Mouse (Mus musculus) left cerebral cortex, adult 6 months (tissue): ENCODE results near the gene Gm9918. TPM values are rescaled to one million over a fixed set of nuclear protein-coding genes. Genes with fewer than 3 reads are reported as not detected.

ENCODE experiments used
- long read RNA-seq, 2 experiments: library from polyadenylated mRNA; unstranded; transcript quantifications; one replicate each; pipeline ENCODE4 v2.0.0; 2019 to 2020
- polyA plus RNA-seq: library from polyadenylated mRNA; unstranded; fragments of <200 nt; fragmentation: Nextera tagmentation; gene quantifications from 2 replicates; pipeline ENCODE4 v1.2.3, GENCODE M21; 2021

Gene Gm9918
- not detected in 2 replicates for polyA plus RNA-seq
- long read RNA-seq, experiment 1, result 0 reads
- long read RNA-seq, experiment 2, result 0 reads

DNA sequence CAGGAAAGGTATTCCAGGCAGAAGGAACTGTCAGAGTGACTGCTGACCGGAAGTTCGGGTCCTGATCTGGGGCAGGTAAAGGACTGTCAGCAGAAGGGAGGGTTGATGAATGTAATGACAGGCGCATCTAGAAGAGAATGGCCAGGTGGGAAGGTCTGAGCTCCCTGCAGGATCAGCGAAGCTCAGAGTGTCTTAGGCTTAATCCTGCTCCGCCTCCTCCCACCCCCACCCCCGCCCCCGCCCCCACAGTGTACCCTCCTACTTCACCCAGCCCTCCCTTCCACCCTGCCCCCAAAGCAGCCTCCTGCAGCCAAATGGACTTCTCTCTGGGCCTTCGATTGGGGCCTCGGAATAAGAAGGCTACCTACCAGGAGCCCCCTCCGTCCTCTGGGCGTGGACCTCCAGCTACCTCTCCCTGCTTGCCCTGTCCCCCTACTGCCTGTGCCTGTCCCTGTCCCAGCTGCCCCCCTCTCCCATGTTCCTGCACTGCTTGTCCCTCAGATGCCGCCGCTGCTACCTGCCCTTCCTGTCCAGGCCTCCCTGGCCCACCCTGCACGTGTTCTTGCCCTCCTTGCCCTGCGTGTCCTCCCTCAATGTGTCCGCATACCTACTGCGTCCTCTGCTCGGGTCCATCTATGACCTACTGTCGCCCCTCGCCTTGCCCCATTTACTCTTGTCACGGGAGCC, at the start of gene Gm9918:
Gene Gm9918, plus strand, starts transcription at position 290 of the 687 bp plus-strand sequence.

DNA sequence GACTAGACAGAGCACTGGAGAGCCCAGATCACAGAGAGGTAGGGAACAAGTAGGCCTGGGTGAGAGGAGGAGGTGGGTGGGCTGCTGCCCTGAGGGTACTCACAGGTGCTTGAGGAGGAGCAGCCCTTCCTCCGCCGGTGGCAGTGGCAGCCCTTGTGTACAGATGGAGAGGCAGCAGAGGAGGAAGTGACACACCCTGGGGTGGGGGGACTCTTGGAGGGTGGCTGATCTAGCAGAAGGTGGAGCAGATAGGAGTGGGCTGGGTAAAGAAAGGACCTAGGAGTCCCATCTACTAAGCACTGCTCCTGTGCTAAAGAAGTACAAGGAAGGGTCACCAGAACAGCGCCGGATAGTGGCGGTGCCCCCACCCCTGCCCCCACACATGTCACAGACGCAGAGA, 38.6 kb upstream of the Gm9918 start, which contains the start of gene Itgb7:
Gene Itgb7, minus strand, starts transcription at position 197 of the 400 bp plus-strand sequence.

DNA sequence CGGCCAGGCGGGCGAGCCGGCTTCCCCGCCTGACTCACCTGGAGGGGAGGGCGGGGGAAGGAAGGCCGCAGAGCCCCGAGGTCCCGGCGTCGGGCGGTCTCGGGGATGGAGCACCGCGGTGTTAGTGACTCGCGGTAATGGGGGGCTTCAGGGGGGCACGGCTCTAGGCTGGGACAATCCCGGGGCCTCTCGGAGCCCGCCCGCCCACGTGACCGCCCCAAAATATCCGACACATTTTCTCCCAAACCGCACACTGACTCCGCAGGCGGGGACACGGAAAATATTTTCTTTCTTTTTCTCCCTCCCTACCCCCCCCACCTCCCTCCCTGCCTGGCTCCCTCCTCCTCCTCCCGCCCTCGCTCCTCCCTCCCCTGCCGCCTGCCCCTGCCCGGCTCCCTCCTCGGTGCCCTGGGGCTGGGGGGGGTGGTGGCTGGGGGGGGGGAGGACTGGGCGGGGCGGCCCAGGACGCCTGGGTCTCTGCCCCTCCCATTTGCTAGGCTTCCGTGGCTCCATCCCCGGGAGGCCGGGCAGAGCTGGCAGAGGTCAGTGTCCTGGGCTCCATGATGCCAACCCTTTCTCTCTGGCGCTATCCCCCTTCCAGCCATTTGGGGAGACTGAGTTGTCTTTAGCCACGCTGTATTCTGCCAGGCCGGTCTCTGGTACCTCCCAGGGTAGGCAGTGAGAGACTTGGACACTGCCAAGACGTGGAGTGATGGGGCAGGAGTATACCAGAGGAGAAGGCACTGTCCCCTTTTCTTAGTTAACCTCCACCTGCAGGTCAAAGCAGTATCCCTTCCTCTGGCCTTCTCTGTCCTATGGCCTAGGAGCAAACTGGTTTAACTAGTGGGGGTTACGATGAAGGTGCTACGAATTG, 12.9 kb upstream of the Gm9918 start, which contains the start of gene Rarg:
Gene Rarg, minus strand, starts transcription at position 316 of the 874 bp plus-strand sequence.

DNA sequence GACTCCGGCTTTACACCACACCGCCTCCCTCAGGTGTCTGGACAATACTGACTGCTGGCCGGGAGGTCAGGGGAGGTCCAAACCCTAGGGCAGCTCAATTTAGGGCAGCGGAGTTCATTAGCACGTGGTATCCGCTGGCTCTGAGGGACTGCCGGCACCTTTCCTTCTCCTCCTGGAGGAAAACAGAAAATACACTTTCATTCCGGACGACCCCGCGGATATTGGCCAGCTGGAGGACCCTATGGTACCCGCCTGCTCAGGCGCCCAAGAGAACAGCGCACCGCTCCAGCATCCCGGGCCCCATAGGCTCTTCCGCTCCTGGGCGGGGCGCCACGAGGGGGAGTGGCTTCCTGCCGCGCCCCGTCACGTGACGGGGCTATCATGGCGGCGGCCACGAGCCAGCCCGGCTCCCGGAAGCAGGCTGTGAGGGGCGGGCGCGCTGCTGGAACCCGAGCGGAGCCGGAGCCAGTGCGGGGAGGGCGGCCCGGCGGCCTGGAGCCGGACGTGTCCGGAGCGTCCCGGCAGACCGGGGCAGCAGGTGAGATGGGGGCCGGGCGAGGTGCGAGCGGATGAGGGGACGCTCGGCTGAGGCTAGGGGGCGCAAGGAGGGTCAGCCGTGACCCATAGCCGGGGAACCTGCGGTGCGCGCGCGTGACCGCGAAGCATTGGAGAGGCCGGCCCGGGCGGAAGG, 8.9 kb downstream of the Gm9918 start, which contains the start of gene Mfsd5:
Gene Mfsd5, plus strand, starts transcription at position 363 of the 691 bp plus-strand sequence.

DNA sequence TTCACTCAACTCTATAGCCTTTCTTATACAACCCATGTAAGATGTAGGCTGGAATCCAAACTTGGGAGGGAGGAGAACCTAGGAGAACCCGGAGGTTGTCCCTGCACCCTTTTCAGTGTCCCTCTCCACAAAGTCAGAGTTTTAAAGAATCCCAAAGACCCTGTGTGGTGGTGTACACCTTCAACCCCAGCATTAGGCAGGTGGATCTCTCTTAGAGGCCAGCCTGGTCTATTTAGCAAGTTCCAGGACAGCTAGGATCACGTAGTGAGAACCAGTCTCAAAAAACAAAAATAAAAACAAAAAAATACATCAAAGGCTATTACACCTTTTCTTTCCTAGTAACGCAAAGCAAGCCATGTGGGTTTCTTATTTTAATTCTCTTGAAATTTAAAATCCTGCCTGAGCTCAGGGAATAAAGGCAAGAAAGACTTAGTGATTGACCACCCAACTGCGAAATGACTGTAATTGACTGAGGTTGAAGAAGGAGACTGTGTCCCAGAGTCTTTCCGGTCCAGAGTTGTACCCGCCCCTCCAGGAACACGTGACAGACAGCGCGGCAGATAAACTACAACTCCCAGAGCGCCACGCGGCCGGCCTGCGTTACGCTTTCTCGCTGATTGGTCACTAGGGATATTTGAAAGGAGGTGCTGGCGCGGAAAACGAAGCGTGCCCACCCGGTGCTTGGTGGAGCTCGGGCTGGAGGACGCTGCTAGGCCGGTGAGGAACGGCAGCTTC, 25.4 kb downstream of the Gm9918 start, which contains the start of gene Espl1:
Gene Espl1, plus strand, starts transcription at position 634 of the 735 bp plus-strand sequence.

Other genes starting within 250 kb of the Gm9918 start
- 0.41 and 1.1 TPM in 2 replicates for gene Krt18, start 242.4 kb upstream of the Gm9918 start, polyA plus RNA-seq
- gene Eif4b, start 196.8 kb upstream of the Gm9918 start, polyA plus RNA-seq, result 63.4 and 70.1 TPM in 2 replicates
- 4.7 and 7.1 TPM in 2 replicates for gene Tns2, start 170.2 kb upstream of the Gm9918 start, polyA plus RNA-seq
- gene Spryd3, start 134.3 kb upstream of the Gm9918 start, polyA plus RNA-seq, result 30.7 and 78.8 TPM in 2 replicates
- gene Igfbp6, start 126.2 kb upstream of the Gm9918 start, polyA plus RNA-seq, result 189 and 214 TPM in 2 replicates
- gene Soat2, start 120.0 kb upstream of the Gm9918 start, polyA plus RNA-seq, result 0.05 and 0.12 TPM in 2 replicates
- gene Zfp740, start 67.3 kb upstream of the Gm9918 start, polyA plus RNA-seq, result 5.6 and 12.1 TPM in 2 replicates
- 17.3 and 23.7 TPM in 2 replicates for gene Csad, start 65.8 kb upstream of the Gm9918 start, polyA plus RNA-seq
- gene Itgb7, start 38.6 kb upstream of the Gm9918 start, polyA plus RNA-seq, result 0.84 and 1.1 TPM in 2 replicates
- gene Rarg, start 13.0 kb upstream of the Gm9918 start, polyA plus RNA-seq, result 1.8 and 2.6 TPM in 2 replicates
- 27.4 and 84.9 TPM in 2 replicates for gene Mfsd5, start 8.9 kb downstream of the Gm9918 start, polyA plus RNA-seq
- 0.29 and 1.3 TPM in 2 replicates for gene Espl1, start 25.7 kb downstream of the Gm9918 start, polyA plus RNA-seq
- gene Pfdn5, start 55.6 kb downstream of the Gm9918 start, polyA plus RNA-seq, result 1,254 and 1,594 TPM in 2 replicates
- 60.7 and 68.7 TPM in 2 replicates for gene Myg1, start 61.1 kb downstream of the Gm9918 start, polyA plus RNA-seq
- gene Aaas, start 80.2 kb downstream of the Gm9918 start, polyA plus RNA-seq, result 13.0 and 15.3 TPM in 2 replicates
- 0.74 and 0.84 TPM in 2 replicates for gene Sp7, start 96.6 kb downstream of the Gm9918 start, polyA plus RNA-seq
- gene Sp1, start 135.6 kb downstream of the Gm9918 start, polyA plus RNA-seq, result 0.85 and 2.6 TPM in 2 replicates
- 0.69 and 1.3 TPM in 2 replicates for gene Amhr2, start 174.8 kb downstream of the Gm9918 start, polyA plus RNA-seq
- gene Prr13, start 188.5 kb downstream of the Gm9918 start, polyA plus RNA-seq, result 77.7 and 88.3 TPM in 2 replicates
- 104 and 109 TPM in 2 replicates for gene Pcbp2, start 200.0 kb downstream of the Gm9918 start, polyA plus RNA-seq
- not detected in 2 replicates for gene Gm10337, start 233.2 kb downstream of the Gm9918 start, polyA plus RNA-seq
- gene Map3k12, start 246.5 kb downstream of the Gm9918 start, polyA plus RNA-seq, result 29.5 and 31.4 TPM in 2 replicates
- 15.8 and 18.3 TPM in 2 replicates for gene Tarbp2, start 247.6 kb downstream of the Gm9918 start, polyA plus RNA-seq